Mouse (Mus musculus): Measurements from ENCODE around the gene Olfr968. TPM values are rescaled to one million over a fixed set of nuclear protein-coding genes. Genes with fewer than 3 reads are reported as not detected.
A peak's percentile ranks its signal among the peaks of the same experiment; 100 is the strongest.

The Olfr968 gene
- total RNA-seq (2021) = not detected

DNA sequence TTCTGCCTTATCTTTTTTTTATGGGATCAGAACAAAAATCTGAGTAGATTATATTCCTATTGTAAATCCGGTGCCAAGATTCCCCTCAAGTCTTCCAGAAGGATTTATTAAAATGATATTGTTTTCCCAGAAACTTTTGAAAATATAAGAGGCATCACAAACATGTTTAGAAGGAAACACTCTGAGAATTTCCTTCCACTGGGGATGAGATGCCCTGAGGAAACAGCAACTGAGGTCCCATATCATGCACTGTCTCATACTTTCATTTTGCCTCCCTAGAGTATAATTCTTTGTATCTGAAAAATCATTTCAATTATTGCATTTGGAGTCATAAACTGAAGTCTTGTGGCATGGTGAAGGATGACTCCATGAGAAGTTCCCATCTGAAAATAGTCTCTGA lies at the start of gene Olfr968:
Gene Olfr968, minus strand, starts transcription at position 101 of the 400 bp plus-strand sequence.
- DNase-seq (ENCODE audit: low spot score in 2 of 2) = no peak
- intact Hi-C loops (cut with DNase I) = no loop called here

DNA sequence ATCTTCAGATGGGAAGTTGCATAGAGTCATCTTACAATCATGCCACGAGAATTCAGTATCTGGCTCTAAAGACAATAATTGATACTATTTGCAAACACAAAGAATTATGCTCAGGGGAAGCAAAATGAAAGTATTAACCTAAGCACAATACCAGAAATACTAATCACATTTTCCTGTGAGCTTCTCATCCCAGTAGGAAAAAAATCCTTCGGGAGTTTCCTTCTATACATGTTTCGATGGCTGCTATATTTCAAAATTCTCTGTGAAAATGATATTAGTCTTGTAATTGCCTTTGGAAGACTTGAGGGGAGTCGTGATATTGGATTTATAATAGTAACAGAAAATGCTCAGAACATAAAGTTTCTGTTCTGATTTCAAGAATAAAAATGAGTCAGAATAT lies 25.5 kb upstream of the Olfr968 start, which contains the start of gene Olfr970:
Gene Olfr970, plus strand, starts transcription at position 301 of the 400 bp plus-strand sequence.
- DNase-seq (ENCODE audit: low spot score in 2 of 2) = no peak
- intact Hi-C loops (cut with DNase I) = loop anchor here (2.0 kb wide), 1 partner anchor 32 kb away; no protein-coding TSS in a partner anchor

DNA sequence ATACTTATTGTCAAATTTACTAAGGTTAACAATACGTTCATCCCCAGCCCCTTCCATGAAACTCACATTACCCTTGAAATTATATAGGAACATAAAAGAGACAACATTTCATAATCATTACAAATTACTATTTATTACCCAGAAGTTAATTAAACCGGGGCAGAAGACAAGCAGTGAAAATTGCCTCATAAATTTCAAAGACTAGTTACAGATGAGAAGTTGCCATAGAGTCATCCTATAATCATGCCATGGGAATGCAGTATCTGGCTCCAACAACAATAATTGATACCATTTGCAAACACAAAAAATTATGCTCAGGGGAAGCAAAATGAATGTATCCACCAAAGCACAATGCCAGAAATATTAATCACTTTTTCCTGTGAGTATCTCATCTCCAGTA lies 7.5 kb upstream of the Olfr968 start, which contains the start of gene Olfr969:
Gene Olfr969, plus strand, starts transcription at position 388 of the 400 bp plus-strand sequence.
- intact Hi-C loops (cut with DNase I) = no loop called here
- no peak for DNase-seq (ENCODE audit: low spot score in 2 of 2)

DNA sequence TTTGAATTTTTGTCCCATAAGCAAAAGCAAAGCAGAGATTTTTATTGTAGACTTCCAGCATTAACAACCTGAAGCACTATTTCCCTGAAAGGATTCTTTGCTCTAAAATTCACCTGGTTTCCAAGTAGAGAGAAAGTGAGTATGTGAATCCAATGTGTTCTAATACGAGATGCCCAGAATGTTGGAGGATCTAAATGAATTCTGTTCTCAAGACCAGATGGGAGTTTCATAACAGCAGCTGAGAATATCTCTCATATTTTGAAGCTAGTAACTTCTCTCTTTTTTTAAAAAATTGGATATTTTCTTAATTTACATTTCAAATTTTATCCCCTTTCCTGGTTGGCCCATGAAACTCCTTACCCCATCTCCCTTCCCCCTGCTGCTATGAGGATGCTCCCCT lies 36.6 kb downstream of the Olfr968 start:
- DNase-seq (ENCODE audit: low spot score in 2 of 2) = peak in 1 of 2 experiments; percentile 4
- intact Hi-C loops (cut with DNase I) = no loop called here

DNA sequence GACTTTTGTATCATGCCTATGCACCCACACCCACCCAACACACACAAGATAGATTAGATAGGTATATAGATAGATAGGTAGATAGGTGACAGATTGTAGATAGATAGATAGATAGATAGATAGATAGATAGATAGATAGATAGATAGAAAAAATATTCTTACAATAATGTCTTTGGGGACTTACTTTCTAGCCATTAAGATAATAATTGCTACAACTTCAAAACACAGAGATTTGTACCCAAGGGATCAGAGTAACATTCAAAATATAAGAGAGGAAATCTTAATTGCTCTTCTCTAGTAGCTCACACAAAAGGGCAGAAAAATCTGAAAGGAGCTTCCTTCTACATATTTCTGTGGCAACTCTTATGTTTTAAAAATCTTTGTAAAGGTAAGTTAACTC lies 37.1 kb downstream of the Olfr968 start, which contains the start of gene Olfr967:
Gene Olfr967, plus strand, starts transcription at position 301 of the 400 bp plus-strand sequence.
- DNase-seq (ENCODE audit: low spot score in 2 of 2) = no peak

DNA sequence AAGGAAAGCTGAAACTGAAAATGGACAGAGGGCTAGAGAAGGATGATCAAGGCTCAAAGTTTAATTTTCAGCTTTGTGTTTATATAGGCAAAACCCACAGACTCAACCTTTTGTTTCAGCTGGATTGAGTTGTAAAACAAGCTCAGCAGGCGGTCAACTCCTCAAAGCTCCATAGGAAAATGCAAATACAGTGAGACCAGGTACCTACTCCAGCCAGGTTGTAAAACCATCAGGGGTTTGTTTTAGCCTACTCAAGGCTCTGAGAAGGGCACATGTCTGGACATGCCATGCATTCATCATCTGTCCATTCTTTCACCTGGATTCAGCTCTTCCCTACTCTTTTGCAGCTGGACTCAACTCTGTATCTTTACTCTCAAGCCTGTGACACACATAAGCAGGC lies 42.3 kb downstream of the Olfr968 start:
- DNase-seq (ENCODE audit: low spot score in 2 of 2) = no peak
- intact Hi-C loops (cut with DNase I) = no loop called here

More for the DNA sequence above, 37.1 kb downstream of the Olfr968 start, which contains the start of gene Olfr967:
- intact Hi-C loops (cut with DNase I) = no loop called here

DNA sequence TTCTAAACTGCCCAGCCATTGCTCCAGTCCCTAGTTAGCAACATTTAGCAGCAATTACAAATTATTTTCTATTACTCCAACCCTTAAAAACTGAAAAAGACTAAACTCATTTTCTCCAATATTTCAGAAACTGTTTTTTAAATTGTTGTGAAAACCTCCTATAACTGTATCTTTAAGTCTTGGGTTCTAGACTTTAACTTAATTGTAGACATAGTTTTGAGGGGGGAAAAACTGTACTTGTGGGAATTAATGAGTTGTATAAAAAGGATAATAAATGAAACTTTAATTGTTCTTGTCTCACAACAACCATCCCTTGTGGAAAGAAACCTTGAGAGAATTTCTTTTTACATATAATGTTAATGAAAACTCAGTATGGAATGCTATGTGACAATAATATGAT lies 52.4 kb downstream of the Olfr968 start, which contains the start of gene Olfr150:
Gene Olfr150, plus strand, starts transcription at position 301 of the 400 bp plus-strand sequence.
- DNase-seq (ENCODE audit: low spot score in 2 of 2) = no peak
- intact Hi-C loops (cut with DNase I) = no loop called here

Other genes starting within 250 kb of the Olfr968 start
- gene Olfr958, start 229.2 kb downstream of the Olfr968 start, total RNA-seq (2021) = not detected
- gene Olfr959, start 207.7 kb downstream of the Olfr968 start, total RNA-seq (2021) = not detected
- 1 to 10 TPM; 3.3 to 7.3 TPM for gene AW551984, start 178.8 kb downstream of the Olfr968 start, total RNA-seq (2021)
- not detected for gene Olfr148, start 172.6 kb downstream of the Olfr968 start, total RNA-seq (2021)
- not detected for gene Olfr960, start 161.9 kb downstream of the Olfr968 start, total RNA-seq (2021)
- gene Olfr961, start 138.2 kb downstream of the Olfr968 start, total RNA-seq (2021) = not detected
- not detected for gene Olfr963, start 116.0 kb downstream of the Olfr968 start, total RNA-seq (2021)
- gene Olfr149, start 76.1 kb downstream of the Olfr968 start, total RNA-seq (2021) = not detected
- not detected for gene Olfr965, start 71.9 kb downstream of the Olfr968 start, total RNA-seq (2021)
- gene Olfr150, start 52.3 kb downstream of the Olfr968 start, total RNA-seq (2021) = not detected
- gene Olfr967, start 37.0 kb downstream of the Olfr968 start, total RNA-seq (2021) = not detected
- gene Olfr969, start 7.7 kb upstream of the Olfr968 start, total RNA-seq (2021) = not detected
- gene Olfr970, start 25.6 kb upstream of the Olfr968 start, total RNA-seq (2021) = not detected
- not detected for gene Olfr971, start 53.6 kb upstream of the Olfr968 start, total RNA-seq (2021)
- gene Olfr972, start 83.2 kb upstream of the Olfr968 start, total RNA-seq (2021) = not detected
- gene Olfr229, start 124.1 kb upstream of the Olfr968 start, total RNA-seq (2021) = not detected
- gene Olfr974, start 154.2 kb upstream of the Olfr968 start, total RNA-seq (2021) = not detected
- not detected for gene Olfr975, start 168.8 kb upstream of the Olfr968 start, total RNA-seq (2021)
- gene Olfr976, start 177.9 kb upstream of the Olfr968 start, total RNA-seq (2021) = not detected
- gene Olfr978, start 208.9 kb upstream of the Olfr968 start, total RNA-seq (2021) = not detected
- not detected for gene Olfr979, start 220.2 kb upstream of the Olfr968 start, total RNA-seq (2021)
- gene Olfr980, start 226.3 kb upstream of the Olfr968 start, total RNA-seq (2021) = not detected
- not detected for gene Olfr981, start 238.2 kb upstream of the Olfr968 start, total RNA-seq (2021)

Measured in left cerebral cortex, postnatal 36 days (tissue).